Mouse (Mus musculus) adrenal gland, postnatal 10 days (tissue): ENCODE data around the gene Upf2. TPM values are rescaled to one million over a fixed set of nuclear protein-coding genes. Genes with fewer than 3 reads are reported as not detected.
A peak's percentile ranks its signal among the peaks of the same experiment; 100 is the strongest.
"Not testable (repeated sequence)": the region's sequence is repeated elsewhere in the genome, so short reads cannot be mapped to it uniquely, and the experiment has no call there.

Source experiments
- DNase-seq: peaks from one replicate; pipeline ENCODE4 v3.0.0; 2021; ENCODE audit warnings: mixed read lengths
- total RNA-seq, 2 experiments: library from RNA; stranded (reverse); gene quantifications; 2 replicates each; pipeline ENCODE4 v1.2.3; 2021

The Upf2 gene
- total RNA-seq, 2 experiments from 2014 or later = 18.6 to 21.5 TPM

GRCm38 (mm10) chr2:5948964-5949363 lies 2.3 kb upstream of the Upf2 start:
- no peak for DNase-seq

DNA sequence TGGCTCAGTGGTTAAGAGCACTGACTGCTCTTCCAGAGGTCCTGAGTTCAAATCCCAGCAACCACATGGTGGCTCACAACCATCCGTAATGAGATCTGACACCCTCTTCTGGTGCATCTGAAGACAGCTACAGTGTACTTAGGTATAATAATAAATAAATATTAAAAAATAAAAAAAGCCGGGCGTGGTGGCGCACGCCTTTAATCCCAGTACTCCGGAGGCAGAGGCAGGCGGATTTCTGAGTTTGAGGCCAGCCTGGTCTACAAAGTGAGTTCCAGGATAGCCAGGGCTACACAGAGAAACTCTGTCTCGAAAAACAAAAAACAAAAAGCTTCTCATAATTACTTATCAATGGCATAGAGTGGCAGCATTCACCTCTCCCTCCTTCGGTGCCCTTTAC lies 1.4 kb upstream of the Upf2 start:
- not testable (repeated sequence) for DNase-seq

DNA sequence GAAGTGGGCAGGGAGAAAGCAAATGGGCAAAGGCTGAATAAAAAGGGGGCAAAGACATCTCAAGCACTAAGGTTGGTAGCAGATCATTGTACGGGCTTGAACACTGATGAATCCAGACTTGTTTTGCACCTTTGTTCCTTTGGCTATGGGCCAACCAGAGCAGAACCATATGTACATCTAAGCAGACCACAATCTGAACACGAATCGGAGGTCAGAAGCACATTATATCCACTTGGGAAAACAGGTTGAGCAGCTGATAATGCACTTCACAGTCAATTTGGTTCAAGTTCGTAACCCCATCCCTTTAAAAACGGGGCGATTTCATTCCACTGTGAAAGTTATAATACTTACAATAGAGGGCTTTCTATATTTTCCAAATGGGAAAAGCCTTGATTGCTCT lies 964 bp upstream of the Upf2 start:
- peak; percentile 25 for DNase-seq

- peak; percentile 64 for DNase-seq
Observed at GRCm38 (mm10) chr2:5951621-5952211, 447 bp downstream of the Upf2 start.

DNA sequence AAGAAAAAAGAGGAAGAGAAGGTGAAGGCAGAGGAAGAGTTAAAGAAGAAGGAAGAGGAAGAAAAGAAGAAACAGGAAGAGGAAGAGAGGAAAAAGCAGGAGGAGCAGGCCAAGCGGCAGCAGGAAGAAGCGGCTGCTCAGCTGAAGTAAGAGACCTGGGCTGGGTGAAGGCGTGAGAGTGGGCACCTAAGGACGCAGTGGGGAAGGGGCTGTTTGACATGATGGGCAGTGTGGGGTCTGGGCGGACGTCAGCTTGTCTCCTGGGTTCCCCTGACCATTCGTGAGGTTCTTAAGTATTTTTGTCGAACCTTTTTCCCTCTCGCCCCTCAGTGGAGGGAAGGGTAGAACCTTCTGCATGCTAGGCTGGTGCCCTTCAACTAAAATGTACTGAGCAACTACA lies 6.4 kb downstream of the Upf2 start:
- no peak for DNase-seq

DNA sequence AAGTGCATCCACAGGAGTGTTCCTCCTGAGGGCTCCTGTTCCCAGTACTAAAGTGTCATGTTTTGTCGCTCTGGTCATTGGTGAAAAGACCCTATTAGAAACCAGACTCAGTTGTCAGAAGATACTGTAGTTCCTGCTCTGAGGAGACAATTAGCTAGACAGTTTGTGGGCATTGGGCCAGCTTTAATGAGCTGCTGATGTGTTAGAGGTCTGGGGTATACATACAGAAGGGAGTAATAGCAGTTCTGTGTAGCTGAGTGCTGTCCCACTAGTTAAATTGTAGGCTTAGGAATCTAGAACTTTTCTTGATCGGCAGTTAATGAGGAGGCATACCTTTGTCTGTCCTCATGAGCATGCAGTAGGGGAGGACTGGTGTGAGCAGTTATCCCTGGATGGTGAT lies 11.0 kb downstream of the Upf2 start:
- DNase-seq = no peak

DNA sequence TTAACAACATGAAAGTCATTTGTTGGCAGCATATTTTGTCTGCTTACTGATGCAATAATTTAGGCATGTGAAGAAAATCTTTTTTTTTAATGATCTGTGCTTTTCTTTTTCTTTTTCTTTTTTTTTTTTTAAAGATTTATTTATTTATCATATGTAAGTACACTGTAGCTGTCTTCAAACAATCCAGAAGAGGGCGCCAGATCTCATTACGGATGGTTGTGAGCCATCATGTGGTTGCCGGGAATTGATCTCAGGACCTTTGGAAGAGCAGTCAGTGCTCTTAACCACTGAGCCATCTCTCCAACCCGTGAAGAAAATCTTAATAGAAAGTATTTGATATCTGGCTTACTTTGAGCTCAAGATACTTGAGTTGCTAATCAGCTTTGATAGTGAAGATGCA lies 12.5 kb downstream of the Upf2 start:
- DNase-seq = not testable (repeated sequence)

- no peak for DNase-seq
Observed at GRCm38 (mm10) chr2:5965972-5966371, 14.7 kb downstream of the Upf2 start.

DNA sequence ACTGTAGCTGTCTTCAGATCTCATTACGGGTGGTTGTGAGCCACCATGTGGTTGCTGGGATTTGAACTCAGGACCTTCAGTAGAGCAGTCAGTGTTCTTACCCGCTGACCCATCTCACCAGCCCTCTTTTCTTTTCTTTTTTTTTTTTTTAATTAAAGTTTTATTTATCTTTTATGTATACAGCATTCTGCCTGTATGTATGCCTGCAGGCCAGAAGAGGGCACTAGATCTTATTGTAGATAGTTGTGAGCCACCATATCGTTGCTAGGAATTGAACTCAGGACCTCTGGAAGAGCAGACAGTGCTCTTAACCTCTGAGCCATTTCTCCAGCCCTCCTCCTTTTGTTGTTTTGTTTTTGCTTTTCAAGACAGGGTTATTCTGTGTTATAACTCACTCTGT lies 19.4 kb downstream of the Upf2 start:
- DNase-seq = not testable (repeated sequence)

GRCm38 (mm10) chr2:5977532-5977931 lies 26.3 kb downstream of the Upf2 start:
- DNase-seq = no peak

GRCm38 (mm10) chr2:5995538-5995937 lies 44.3 kb downstream of the Upf2 start:
- peak; percentile 71 for DNase-seq

GRCm38 (mm10) chr2:6003949-6004348 lies 52.7 kb downstream of the Upf2 start:
- no peak for DNase-seq

DNA sequence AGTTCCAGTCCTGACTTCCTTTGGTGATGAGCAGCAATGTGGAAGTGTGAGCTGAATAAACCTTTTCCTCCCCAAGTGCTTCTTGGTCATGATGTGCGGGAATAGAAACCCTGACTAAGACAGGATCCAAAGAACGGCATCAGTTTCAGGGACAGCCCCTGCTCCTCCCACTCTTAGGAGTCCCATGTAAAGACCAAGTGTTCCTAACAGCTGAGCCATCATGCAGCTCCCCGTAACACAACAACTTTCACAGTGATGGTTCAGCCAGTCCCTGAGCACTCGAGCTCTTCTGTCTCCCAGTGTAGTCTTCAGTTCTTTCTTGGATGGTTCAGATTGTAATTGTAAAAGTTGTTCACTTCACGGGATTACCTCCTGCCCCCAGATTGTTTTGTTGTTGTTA lies 63.3 kb downstream of the Upf2 start:
- DNase-seq = no peak

GRCm38 (mm10) chr2:6015182-6015581 lies 63.9 kb downstream of the Upf2 start:
- DNase-seq = not testable (repeated sequence)

DNA sequence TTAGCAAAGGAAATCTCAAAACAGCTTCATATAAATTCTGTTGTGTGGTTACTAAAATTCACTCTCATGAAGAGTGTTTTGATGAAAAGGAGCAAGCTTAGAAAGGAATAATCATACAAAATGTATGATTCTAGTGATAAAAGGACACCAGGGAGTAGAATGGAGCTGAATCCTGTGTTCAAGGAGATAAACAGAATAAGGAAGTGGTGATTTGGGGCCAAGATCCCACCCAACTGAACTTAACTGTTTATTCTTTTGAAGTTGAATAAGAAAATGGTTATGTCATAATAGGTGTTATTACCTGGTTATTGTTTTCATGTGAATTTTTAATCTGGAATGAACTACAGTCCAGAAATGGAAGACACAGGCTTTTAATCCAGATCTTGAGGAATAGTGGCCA lies 69.3 kb downstream of the Upf2 start:
- DNase-seq = no peak

DNA sequence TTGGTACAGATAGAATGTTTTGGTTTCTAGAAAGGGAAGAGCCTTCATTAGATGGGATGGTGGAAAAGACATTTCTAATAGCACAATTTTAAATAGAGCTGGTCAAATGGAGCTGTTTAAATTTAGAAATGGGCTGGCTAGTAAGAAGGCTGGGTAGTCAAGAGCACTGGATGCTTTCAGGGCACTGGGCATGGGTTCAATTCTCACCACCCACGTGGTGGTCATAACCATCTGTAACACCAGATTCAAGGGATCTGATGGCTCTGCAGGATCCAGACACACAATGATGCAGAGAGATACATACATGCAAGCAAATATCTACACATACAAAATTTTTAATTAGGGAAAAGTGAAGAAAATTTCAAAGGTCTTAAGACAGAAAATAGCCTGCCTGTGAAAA lies 91.4 kb downstream of the Upf2 start:
- DNase-seq = no peak

GRCm38 (mm10) chr2:6046796-6047195 lies 95.5 kb downstream of the Upf2 start:
- DNase-seq = no peak

DNA sequence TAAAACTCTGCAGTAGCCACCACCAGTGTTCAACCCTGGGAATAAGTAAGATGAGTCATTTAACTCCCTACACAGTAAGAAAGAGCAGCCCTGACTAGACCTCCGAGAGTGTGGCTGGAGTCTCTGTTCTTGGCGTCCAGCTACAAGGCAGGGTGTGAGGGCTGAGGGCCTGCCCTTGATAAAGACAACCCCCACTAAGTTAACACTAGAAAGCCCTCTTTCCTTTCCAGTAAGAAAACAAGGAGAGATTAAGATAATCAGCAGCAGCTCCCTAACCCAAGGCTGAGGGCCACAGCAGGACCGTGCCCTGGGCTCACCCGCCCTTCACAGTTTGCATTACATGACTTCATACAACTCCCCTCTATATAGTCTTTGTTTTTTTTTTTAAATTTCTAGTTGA lies 97.3 kb downstream of the Upf2 start:
- no peak for DNase-seq

- no peak for DNase-seq
Observed at GRCm38 (mm10) chr2:6049018-6049417, 97.7 kb downstream of the Upf2 start.

- no peak for DNase-seq
Observed at GRCm38 (mm10) chr2:6055466-6055865, 104.2 kb downstream of the Upf2 start.

DNA sequence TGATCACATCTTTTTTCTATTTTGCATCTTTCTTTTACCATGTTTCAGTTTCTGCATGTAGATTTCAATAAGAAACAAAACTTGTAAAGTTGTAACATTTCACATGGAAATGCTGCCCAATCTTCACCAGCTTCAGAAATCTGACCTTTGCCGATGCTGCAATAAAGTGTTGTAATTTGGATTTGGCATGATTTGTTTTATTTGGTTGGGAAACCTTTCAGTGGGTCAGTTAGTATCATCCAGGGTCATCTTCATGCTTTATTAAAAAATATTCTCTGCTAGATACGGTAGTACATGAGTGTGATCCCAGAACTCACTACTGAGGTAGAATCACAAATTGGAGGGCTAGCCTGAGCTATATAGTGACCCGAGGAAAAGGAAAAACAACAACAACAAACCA lies 105.2 kb downstream of the Upf2 start:
- peak; percentile 36 for DNase-seq

DNA sequence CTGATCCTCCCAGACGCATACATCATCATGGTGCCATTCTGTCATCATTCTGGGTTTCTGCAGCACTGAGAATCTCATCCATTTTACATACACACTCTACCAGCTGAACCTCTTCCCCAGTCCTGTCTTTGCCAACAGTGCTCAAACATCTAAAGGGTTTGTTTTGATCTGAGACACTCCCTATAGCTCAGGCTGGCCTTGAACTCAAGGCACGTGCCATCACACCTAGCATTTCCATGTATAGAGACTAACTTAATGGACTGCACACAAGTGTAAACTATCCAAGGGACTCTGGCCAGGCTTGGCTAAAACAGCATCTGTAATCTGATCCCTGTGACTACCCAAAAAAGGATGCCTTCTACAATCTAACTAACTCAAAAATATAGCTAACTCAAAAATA lies 108.0 kb downstream of the Upf2 start:
- no peak for DNase-seq

GRCm38 (mm10) chr2:6060071-6060804 lies 109.0 kb downstream of the Upf2 start:
- DNase-seq = no peak

GRCm38 (mm10) chr2:6067341-6067740 lies 116.1 kb downstream of the Upf2 start:
- DNase-seq = no peak
